Mouse (Mus musculus) common myeloid progenitor, adult 5-6 weeks (primary cell): ENCODE measurements around the gene Krtap26-1. TPM values are rescaled to one million over a fixed set of nuclear protein-coding genes. Genes with fewer than 3 reads are reported as not detected.

Experiments used
- total RNA-seq: library from RNA; stranded (forward); fragments of 200-1000, 187-1606 nt; gene quantifications from 2 replicates; pipeline ENCODE4 v1.2.3, GENCODE M21; 2017

Gene Krtap26-1
- total RNA-seq, 1 experiment from 2014 or later = not detected

Other genes with a start within 250 kb of the Krtap26-1 start
- gene Cldn17, start 140.8 kb downstream of the Krtap26-1 start, total RNA-seq = not detected in 2 replicates
- not detected in 2 replicates for gene Cldn8, start 84.6 kb downstream of the Krtap26-1 start, total RNA-seq
- gene Krtap24-1, start 35.5 kb downstream of the Krtap26-1 start, total RNA-seq = not detected in 2 replicates
- gene 2310079G19Rik, start 20.1 kb downstream of the Krtap26-1 start, total RNA-seq = not detected in 2 replicates
- not detected in 2 replicates for gene Krtap27-1, start 23.9 kb upstream of the Krtap26-1 start, total RNA-seq
- gene 2310061N02Rik, start 60.2 kb upstream of the Krtap26-1 start, total RNA-seq = not detected in 2 replicates
- not detected in 2 replicates for gene Krtap13-1, start 81.1 kb upstream of the Krtap26-1 start, total RNA-seq
- not detected in 2 replicates for gene Krtap13, start 103.8 kb upstream of the Krtap26-1 start, total RNA-seq
- not detected in 2 replicates for gene 2310034C09Rik, start 111.1 kb upstream of the Krtap26-1 start, total RNA-seq
- not detected in 2 replicates for gene 2310057N15Rik, start 126.4 kb upstream of the Krtap26-1 start, total RNA-seq
- not detected in 2 replicates for gene Gm5965, start 130.1 kb upstream of the Krtap26-1 start, total RNA-seq
- not detected in 2 replicates for gene Gm20741, start 164.4 kb upstream of the Krtap26-1 start, total RNA-seq
- gene Krtap15, start 172.4 kb upstream of the Krtap26-1 start, total RNA-seq = not detected in 2 replicates
- gene Krtap14, start 178.3 kb upstream of the Krtap26-1 start, total RNA-seq = not detected in 2 replicates
- not detected in 2 replicates for gene Krtap19-1, start 221.6 kb upstream of the Krtap26-1 start, total RNA-seq
- not detected in 2 replicates for gene Krtap19-2, start 226.5 kb upstream of the Krtap26-1 start, total RNA-seq
- not detected in 2 replicates for gene Krtap19-3, start 230.2 kb upstream of the Krtap26-1 start, total RNA-seq
- not detected in 2 replicates for gene Krtap19-4, start 237.3 kb upstream of the Krtap26-1 start, total RNA-seq
- not detected in 2 replicates for gene Krtap19-5, start 248.7 kb upstream of the Krtap26-1 start, total RNA-seq